Mouse (Mus musculus) megakaryocyte, embryonic 14.5 days (primary cell): ENCODE results near the gene Zfp706.
A peak's percentile ranks its signal among the peaks of the same experiment; 100 is the strongest.

ENCODE experiments used
- FLI1 ChIP-seq: IDR thresholded peaks from 2 replicates; pipeline ENCODE4 v1.6.1; 2012; ENCODE audit warnings: low read length, inconsistent platforms, mixed read lengths
- GATA1 ChIP-seq: IDR thresholded peaks from 3 replicates; pipeline ENCODE4 v1.6.1; 2012; ENCODE audit warnings: mixed read lengths, low read length, inconsistent platforms, borderline replicate concordance

GRCm38 (mm10) chr15:37005793-37006474 lies 1.6 kb downstream of the Zfp706 start:
- peak; percentile 47; the same call in 1 of the 3 replicates for TF ChIP-seq GATA1
- TF ChIP-seq FLI1: no peak
